Mouse (Mus musculus) cerebellum, adult 2 months (tissue): ENCODE data around the gene Rph3al.

ENCODE experiments used
- CTCF ChIP-seq: fragments of 200-500 bp; IDR thresholded peaks from 2 replicates; pipeline ENCODE4 v1.5.1; 2011; ENCODE audit warnings: low read depth, mild to moderate bottlenecking, control low read depth, low read length, moderate library complexity, borderline replicate concordance; ENCODE audit not compliant: insufficient read depth
- POLR2A ChIP-seq: fragments of 200-500 bp; IDR thresholded peaks from 2 replicates; pipeline ENCODE4 v1.6.1; 2011; ENCODE audit warnings: low read length, control low read depth, borderline replicate concordance; ENCODE audit not compliant: insufficient read depth

- no peak for TF ChIP-seq POLR2A
- no peak for TF ChIP-seq CTCF
Measured at GRCm38 (mm10) chr11:75841503-75841902, 96.7 kb downstream of the Rph3al start.
